Comparison of ENCODE assay signal across 10 mouse cellular contexts in genomic region chr10:99523817-99524216, GRCm38 (mm10).
"Had no signal": no experiment of that assay in that cellular context is flagged by ENCODE, and none has a peak within 500 bp of the region (broad histone marks: within the 10 kb centered on the region; RNA-seq: fewer than 3 reads in every experiment).

No protein-coding gene starts in this region.

- H3K36me3 ChIP-seq: limb, embryonic 13.5 days; midbrain, embryonic 13.5 days; neural tube, embryonic 15.5 days had no signal

- H3K4me3 ChIP-seq: midbrain, embryonic 13.5 days; myocyte; neural tube, embryonic 15.5 days had no signal

- DNase-seq: kidney, postnatal 36 days; lung, adult 18-20 months; right cerebral cortex, adult 18-20 months; thymus, adult 2 months; thymus, postnatal 25 days had no signal

- H3K27me3 ChIP-seq: limb, embryonic 13.5 days; midbrain, embryonic 13.5 days; neural tube, embryonic 15.5 days had no signal

- H3K9ac ChIP-seq: limb, embryonic 13.5 days; liver, embryonic 14.5 days; midbrain, embryonic 13.5 days; neural tube, embryonic 15.5 days had no signal

- H3K9me3 ChIP-seq: limb, embryonic 13.5 days; midbrain, embryonic 13.5 days; neural tube, embryonic 15.5 days had no signal

- H3K27ac ChIP-seq: liver, embryonic 14.5 days; midbrain, embryonic 13.5 days; neural tube, embryonic 15.5 days had no signal
